Mouse (Mus musculus) midbrain, embryonic 16.5 days (tissue): ENCODE data around the gene Fam162b. TPM values are rescaled to one million over a fixed set of nuclear protein-coding genes. Genes with fewer than 3 reads are reported as not detected.
A peak's percentile ranks its signal among the peaks of the same experiment; 100 is the strongest.

Experiments used
- ATAC-seq: fragments of 200-750 bp; cut with Nextera tagmentation; 2 replicates; pipeline ENCODE4 v1.8.0; 2017; ENCODE audit warnings: moderate TSS enrichment
- H3K27ac ChIP-seq: fragments of 300-500 bp; sonication (generic); 2 replicates; pipeline ENCODE4 v1.5.1; 2014; ENCODE audit warnings: mild to moderate bottlenecking, low read length, mixed read lengths
- H3K27me3 ChIP-seq: fragments of 300-500 bp; sonication (generic); 2 replicates; pipeline ENCODE4 v1.6.1; 2014; ENCODE audit warnings: low read depth, low read length, mixed read lengths; ENCODE audit not compliant: control insufficient read depth, insufficient read depth
- H3K36me3 ChIP-seq: fragments of 300-500 bp; sonication (generic); 2 replicates; pipeline ENCODE4 v1.6.1; 2014; ENCODE audit warnings: mild to moderate bottlenecking, low read length, moderate library complexity, mixed read lengths; ENCODE audit not compliant: control insufficient read depth, insufficient read depth
- H3K4me1 ChIP-seq: fragments of 300-500 bp; sonication (generic); 2 replicates; pipeline ENCODE4 v1.6.1; 2014; ENCODE audit warnings: mild to moderate bottlenecking, low read length, mixed read lengths; ENCODE audit not compliant: control insufficient read depth, insufficient read depth
- H3K4me2 ChIP-seq: fragments of 300-500 bp; sonication (generic); 2 replicates; pipeline ENCODE4 v1.6.1; 2014; ENCODE audit warnings: mild to moderate bottlenecking, low read length, mixed read lengths
- H3K4me3 ChIP-seq: fragments of 300-500 bp; sonication (generic); 2 replicates; pipeline ENCODE4 v1.5.1; 2014; ENCODE audit warnings: low read depth, mild to moderate bottlenecking, low read length, moderate library complexity, mixed read lengths
- H3K9ac ChIP-seq: fragments of 300-500 bp; sonication (generic); 2 replicates; pipeline ENCODE4 v1.6.1; 2014; ENCODE audit warnings: low read depth, low read length, mixed read lengths
- H3K9me3 ChIP-seq: fragments of 300-500 bp; sonication (generic); replicated peaks from 2 replicates; pipeline ENCODE4 v1.6.1; 2014; ENCODE audit warnings: mild to moderate bottlenecking, low read length, mixed read lengths; ENCODE audit not compliant: control insufficient read depth, poor library complexity, severe bottlenecking
- WGBS: fragments of 180-500 bp; shearing (Covaris S2); extraction: QIAGEN DNeasy Blood & Tissue Kit; methylation state at CpG from one replicate; pipeline ENCODE4 v1.1.7; 2014; 5-methylcytosine and 5-hydroxymethylcytosine counted together
- polyA plus RNA-seq: library from polyadenylated mRNA; unstranded; fragments of >200 nt; fragmentation: Nextera tagmentation; extraction: Ambion mirVana; gene quantifications from 2 replicates; pipeline ENCODE4 v1.2.1, GENCODE M21; 2015

Gene Fam162b
- polyA plus RNA-seq, 1 experiment from 2014 or later = 1.0 TPM

GRCm38 (mm10) chr10:51553348-51554123, 36.8 kb downstream of the Fam162b start:
- Histone ChIP-seq H3K9me3 (no peaks in the 10 kb centered on the region), H3K4me2 (peak overlapping the region; percentile 88), H3K27me3 (no peaks in the 10 kb centered on the region), H3K4me3 (peak overlapping the region; percentile 44), H3K4me1 (0 out of 2 replicates have a peak, but pooled peaks cover 3% of the 10 kb centered on the region), H3K36me3 (no peaks in the 10 kb centered on the region), H3K9ac (peak overlapping the region; percentile 57), H3K27ac (no peak overlapping the region)
- peak; percentile 98 for ATAC-seq
- under 1% methylated on average over 16 of the region's 16 CpGs for whole genome bisulfite sequencing

Other genes with a start within 250 kb of the Fam162b start
- gene Gm49339, start 109.9 kb downstream of the Fam162b start, polyA plus RNA-seq = not detected in 2 replicates
- gene Lilr4b, start 109.9 kb downstream of the Fam162b start, polyA plus RNA-seq = 0.29 TPM in 1 of 2 replicates, not detected in the other
- 0.63 and 0.78 TPM in 2 replicates for gene Lilrb4a, start 99.6 kb downstream of the Fam162b start, polyA plus RNA-seq
- 0.07 and 0.08 TPM in 2 replicates for gene Gprc6a, start 40.9 kb upstream of the Fam162b start, polyA plus RNA-seq
- gene Rfx6, start 87.2 kb upstream of the Fam162b start, polyA plus RNA-seq = 0.08 TPM in 1 of 2 replicates, not detected in the other